Mouse (Mus musculus) CD8-positive naive resting alpha-beta T cell, adult 57 days (primary cell): ENCODE measurements around the gene Gm10192. TPM values are rescaled to one million over a fixed set of nuclear protein-coding genes. Genes with fewer than 3 reads are reported as not detected.

Experiments
- total RNA-seq: library from RNA; stranded (reverse); gene quantifications from one replicate; pipeline ENCODE4 v1.2.4, GENCODE M21; 2023

The Gm10192 gene
- not detected for total RNA-seq

DNA sequence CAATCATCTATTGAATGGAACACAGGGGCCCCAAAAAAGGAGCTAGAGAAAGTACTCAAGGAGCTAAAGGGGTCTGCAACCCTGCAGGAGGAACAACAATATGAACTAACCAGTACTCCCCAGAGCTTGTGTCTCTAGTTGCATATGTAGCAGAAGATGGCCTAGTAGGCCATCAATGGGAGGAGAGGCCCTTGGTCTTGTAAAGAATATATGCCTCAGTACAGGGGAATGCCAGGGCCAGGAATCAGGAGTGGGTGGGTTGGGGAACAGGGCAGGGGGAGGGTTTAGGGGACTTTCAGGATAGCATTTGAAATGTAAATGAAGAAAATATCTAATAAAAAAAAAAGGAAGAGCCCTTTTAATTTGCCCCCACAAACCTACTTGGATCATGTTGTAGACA lies at the start of gene Gm10192:
Gene Gm10192, minus strand, starts transcription at position 101 of the 400 bp plus-strand sequence.

